Mouse (Mus musculus) liver, embryonic 11.5 days (tissue): ENCODE data around the gene Cd9. TPM values are rescaled to one million over a fixed set of nuclear protein-coding genes. Genes with fewer than 3 reads are reported as not detected.

ENCODE experiments used
- ATAC-seq: fragments of 200-750 bp; cut with Nextera tagmentation; replicated peaks from 2 replicates; pipeline ENCODE4 v1.8.0; 2017; ENCODE audit warnings: moderate number of reproducible peaks, mild to moderate bottlenecking, moderate TSS enrichment, moderate library complexity; ENCODE audit not compliant: low FRiP score
- DNase-seq: peaks from one replicate; pipeline ENCODE4 v3.0.0-alpha.2; 2017; ENCODE audit warnings: low spot score
- H3K27ac ChIP-seq: fragments of 300-500 bp; sonication (generic); 2 replicates; pipeline ENCODE4 v1.5.1; 2014; ENCODE audit warnings: mild to moderate bottlenecking, low read depth, low read length, control low read depth
- H3K27me3 ChIP-seq: fragments of 300-500 bp; sonication (generic); replicated peaks from 2 replicates; pipeline ENCODE4 v1.6.1; 2014; ENCODE audit warnings: low read length, mixed read lengths; ENCODE audit not compliant: control insufficient read depth, insufficient read depth
- H3K36me3 ChIP-seq: fragments of 300-500 bp; sonication (generic); 2 replicates; pipeline ENCODE4 v1.6.1; 2014; ENCODE audit warnings: mild to moderate bottlenecking, low read length, moderate library complexity, mixed read lengths; ENCODE audit not compliant: control insufficient read depth, insufficient read depth
- H3K4me1 ChIP-seq: fragments of 300-500 bp; sonication (generic); replicated peaks from 2 replicates; pipeline ENCODE4 v1.6.1; 2014; ENCODE audit warnings: low read length, mixed read lengths; ENCODE audit not compliant: control insufficient read depth, insufficient read depth
- H3K4me2 ChIP-seq: fragments of 300-500 bp; sonication (generic); 2 replicates; pipeline ENCODE4 v1.6.1; 2014; ENCODE audit warnings: mild to moderate bottlenecking, control low read depth, moderate library complexity
- H3K4me3 ChIP-seq: fragments of 300-500 bp; sonication (generic); 2 replicates; pipeline ENCODE4 v1.5.1; 2014; ENCODE audit warnings: low read depth, low read length, control low read depth
- H3K9ac ChIP-seq: fragments of 300-500 bp; sonication (generic); 2 replicates; pipeline ENCODE4 v1.6.1; 2014; ENCODE audit warnings: low read depth, low read length, control low read depth
- H3K9me3 ChIP-seq: fragments of 300-500 bp; sonication (generic); 2 replicates; pipeline ENCODE4 v1.6.1; 2016; ENCODE audit warnings: low read length, inconsistent platforms, mixed read lengths; ENCODE audit not compliant: control insufficient read depth
- WGBS: fragments of 180-500 bp; shearing (Covaris S2); extraction: QIAGEN DNeasy Blood & Tissue Kit; methylation state at CpG from one replicate; pipeline ENCODE4 v1.1.7; 2014; 5-methylcytosine and 5-hydroxymethylcytosine counted together
- polyA plus RNA-seq: library from polyadenylated mRNA; unstranded; fragments of >200 nt; fragmentation: Nextera tagmentation; extraction: Ambion mirVana; gene quantifications from 2 replicates; pipeline ENCODE4 v1.2.1, GENCODE M21; 2014

Cd9 gene
- polyA plus RNA-seq, 1 experiment from 2014 or later, result 113 TPM

DNA sequence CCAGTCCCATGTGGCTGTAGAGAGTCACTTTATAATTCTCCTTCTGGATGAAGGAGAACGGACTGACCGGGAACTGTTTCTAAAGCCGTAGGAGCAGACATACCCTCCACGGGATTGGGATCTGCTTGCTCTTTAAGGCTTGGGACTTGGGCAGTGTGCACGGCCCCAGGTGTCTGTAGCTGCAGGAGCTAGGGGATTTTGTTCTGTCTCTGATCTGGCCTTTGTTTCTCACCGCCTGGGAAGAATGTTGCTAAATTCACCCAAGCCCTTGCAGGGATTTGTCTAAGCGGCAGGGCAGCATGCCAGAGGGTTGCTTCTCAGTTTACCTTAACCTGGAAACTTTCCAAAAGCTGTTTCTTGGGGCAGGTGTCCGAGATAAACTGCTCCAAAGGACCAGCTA lies 32.8 kb downstream of the Cd9 start:
- no peak for DNase-seq
- ATAC-seq, result no peak
- H3K27ac ChIP-seq, result no peak overlapping the region
- no peaks in the 10 kb centered on the region for H3K9me3 ChIP-seq
- WGBS, result 79% methylated on average over 8 of the region's 8 CpGs
- H3K4me3 ChIP-seq, result no peak overlapping the region
- no peaks in the 10 kb centered on the region for H3K36me3 ChIP-seq
- H3K4me2 ChIP-seq, result no peak overlapping the region
- H3K9ac ChIP-seq, result no peak overlapping the region
- peaks cover 5% of the 10 kb centered on the region; the same call in 1 of the 2 replicates for H3K4me1 ChIP-seq
- no peaks in the 10 kb centered on the region for H3K27me3 ChIP-seq

DNA sequence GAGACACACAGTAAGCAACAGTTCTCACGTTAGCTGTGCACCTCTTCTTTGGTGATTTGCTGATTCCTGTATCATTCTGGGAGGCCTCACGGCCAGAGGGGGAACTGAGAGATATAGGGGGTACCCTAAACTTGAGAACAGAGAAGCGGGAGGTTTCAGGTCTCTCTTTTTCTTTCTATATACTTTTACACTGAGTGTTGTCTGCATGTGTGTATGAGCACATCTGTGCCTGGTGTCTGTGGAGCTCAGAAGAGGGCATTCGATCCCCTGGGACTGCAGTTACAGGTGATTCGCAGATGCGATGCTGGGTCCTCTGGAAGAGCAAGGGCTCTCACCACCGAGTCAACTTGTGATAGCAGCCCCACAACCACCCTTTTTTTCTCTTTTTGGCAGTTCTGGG lies 33.3 kb downstream of the Cd9 start:
- DNase-seq, result no peak
- Histone ChIP-seq H3K9ac (no peak overlapping the region), H3K4me2 (no peak overlapping the region), H3K4me1 (peaks cover 5% of the 10 kb centered on the region; the same call in 1 of the 2 replicates), H3K27ac (no peak overlapping the region), H3K4me3 (no peak overlapping the region), H3K9me3 (no peaks in the 10 kb centered on the region), H3K36me3 (no peaks in the 10 kb centered on the region), H3K27me3 (no peaks in the 10 kb centered on the region)
- WGBS, result 85% methylated on average over 7 of the region's 7 CpGs
- no peak for ATAC-seq

DNA sequence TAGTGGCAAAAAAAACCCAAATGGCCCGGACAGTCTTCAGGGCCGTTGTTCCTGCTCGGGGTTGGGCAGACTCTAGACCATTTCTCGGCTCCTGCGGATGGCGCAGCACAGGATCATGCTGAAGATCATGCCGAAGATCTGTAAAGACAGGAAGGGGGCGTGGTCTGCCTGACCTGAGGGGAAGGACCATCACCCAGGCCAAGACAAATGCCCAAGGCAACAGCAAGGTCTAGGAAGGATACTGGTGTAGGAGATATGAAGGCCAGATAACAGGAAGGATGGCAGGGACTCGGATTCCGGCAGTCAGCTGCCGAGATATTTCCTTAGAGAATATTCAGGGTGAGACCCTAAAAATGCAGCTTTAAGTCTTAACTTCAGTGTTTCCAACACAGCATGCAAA lies 34.0 kb downstream of the Cd9 start:
- Histone ChIP-seq H3K4me1 (peaks cover 5% of the 10 kb centered on the region; the same call in 1 of the 2 replicates), H3K27ac (no peak overlapping the region), H3K9ac (no peak overlapping the region), H3K4me2 (no peak overlapping the region), H3K9me3 (no peaks in the 10 kb centered on the region), H3K36me3 (no peaks in the 10 kb centered on the region), H3K4me3 (no peak overlapping the region), H3K27me3 (no peaks in the 10 kb centered on the region)
- ATAC-seq (no peak), DNase-seq (no peak)
- WGBS, result 65% methylated on average over 11 of the region's 11 CpGs

DNA sequence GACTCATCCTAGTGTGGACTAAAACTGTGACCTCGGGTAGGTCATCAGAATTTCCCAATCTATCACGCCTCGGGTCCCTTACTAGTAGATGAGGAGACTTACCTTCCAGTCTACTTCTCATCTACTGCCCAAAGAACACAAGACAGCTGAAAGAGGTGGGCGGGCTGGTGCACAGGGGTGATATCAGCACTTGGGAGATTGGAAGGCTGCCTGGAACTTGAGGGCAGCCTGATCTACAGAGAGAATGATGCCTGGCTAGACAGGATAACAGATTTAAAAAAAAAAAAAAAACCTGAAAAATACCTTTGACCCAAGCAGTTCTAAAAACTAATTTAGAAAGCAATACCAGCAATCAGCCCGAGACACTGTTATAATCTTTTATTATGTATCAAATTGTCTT lies 34.7 kb downstream of the Cd9 start:
- H3K9ac ChIP-seq, result no peak overlapping the region
- no peaks in the 10 kb centered on the region for H3K27me3 ChIP-seq
- no peak overlapping the region for H3K27ac ChIP-seq
- DNase-seq (no peak), ATAC-seq (peak; percentile 64; the same call in 1 of the 2 replicates)
- no peaks in the 10 kb centered on the region for H3K9me3 ChIP-seq
- 68% methylated on average over 5 of the region's 5 CpGs for WGBS
- no peak overlapping the region for H3K4me3 ChIP-seq
- no peaks in the 10 kb centered on the region for H3K36me3 ChIP-seq
- H3K4me2 ChIP-seq, result no peak overlapping the region
- peaks cover 5% of the 10 kb centered on the region; the same call in 1 of the 2 replicates for H3K4me1 ChIP-seq

DNA sequence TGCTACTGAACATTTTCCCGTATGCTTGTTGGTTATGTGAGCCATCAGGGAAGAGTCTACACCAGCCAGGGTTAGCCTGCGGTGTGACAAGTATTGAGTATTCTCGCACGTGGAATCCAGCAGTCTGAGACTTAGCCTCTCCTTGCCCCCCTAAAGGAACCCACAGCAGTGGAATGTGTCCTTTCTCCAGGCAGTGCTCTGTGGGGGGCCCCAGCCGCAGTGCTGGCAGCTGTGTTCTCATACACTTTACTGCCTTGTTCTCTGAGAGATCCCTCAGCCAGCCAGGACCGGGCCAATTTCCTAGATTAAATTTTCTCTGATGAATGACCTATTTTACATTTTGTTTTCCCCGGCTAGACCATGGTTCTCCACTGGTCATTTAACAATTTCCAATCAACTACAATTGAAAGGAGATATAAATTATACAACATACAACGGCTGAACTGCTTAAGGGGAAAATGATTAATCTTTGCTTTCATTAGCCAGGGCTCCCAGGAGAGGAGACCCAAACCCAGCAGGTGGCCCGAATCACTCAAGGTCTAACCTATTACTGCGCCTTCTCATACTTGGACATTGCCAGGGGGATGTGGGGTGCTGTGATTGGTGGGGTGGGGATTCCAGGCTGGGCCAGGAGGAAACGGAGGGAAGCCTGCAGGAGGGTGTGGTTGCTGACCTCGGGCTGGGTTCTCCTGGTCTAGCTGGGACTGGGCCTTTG lies 38.6 kb downstream of the Cd9 start:
- H3K9me3 ChIP-seq, result no peaks in the 10 kb centered on the region
- H3K4me1 ChIP-seq, result peaks cover 5% of the 10 kb centered on the region; the same call in 1 of the 2 replicates
- no peak overlapping the region for H3K9ac ChIP-seq
- H3K36me3 ChIP-seq, result no peaks in the 10 kb centered on the region
- 64% methylated on average over 12 of the region's 12 CpGs for WGBS
- ATAC-seq, result no peak
- H3K4me2 ChIP-seq, result no peak overlapping the region
- no peak overlapping the region for H3K4me3 ChIP-seq
- no peak for DNase-seq
- H3K27ac ChIP-seq, result no peak overlapping the region
- H3K27me3 ChIP-seq, result no peaks in the 10 kb centered on the region

DNA sequence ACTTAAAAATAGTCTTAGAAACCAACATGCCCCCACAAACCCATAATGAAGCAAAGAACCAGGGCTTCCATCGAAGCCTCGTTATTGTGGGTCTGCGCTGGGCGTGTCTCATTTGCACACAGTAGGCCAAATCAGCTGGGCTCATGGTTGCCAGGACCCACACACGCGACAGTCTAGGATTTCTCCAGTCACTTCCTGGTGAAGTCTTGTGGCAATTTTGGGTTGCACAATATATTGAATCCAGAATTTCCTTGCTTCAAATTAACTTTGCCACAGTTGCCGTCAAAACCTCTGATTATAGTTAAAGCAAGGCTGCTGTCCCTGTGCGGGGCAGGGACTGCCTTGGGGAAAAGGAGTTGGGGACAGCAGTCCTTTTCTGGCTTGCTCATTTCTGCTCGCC lies 39.9 kb downstream of the Cd9 start:
- Histone ChIP-seq H3K27ac (no peak overlapping the region), H3K4me3 (no peak overlapping the region), H3K4me1 (peaks cover 3% of the 10 kb centered on the region; the same call in 1 of the 2 replicates), H3K9ac (no peak overlapping the region), H3K36me3 (no peaks in the 10 kb centered on the region), H3K9me3 (no peaks in the 10 kb centered on the region), H3K4me2 (no peak overlapping the region), H3K27me3 (no peaks in the 10 kb centered on the region)
- no peak for DNase-seq
- WGBS, result 83% methylated on average over 9 of the region's 9 CpGs
- ATAC-seq, result no peak

DNA sequence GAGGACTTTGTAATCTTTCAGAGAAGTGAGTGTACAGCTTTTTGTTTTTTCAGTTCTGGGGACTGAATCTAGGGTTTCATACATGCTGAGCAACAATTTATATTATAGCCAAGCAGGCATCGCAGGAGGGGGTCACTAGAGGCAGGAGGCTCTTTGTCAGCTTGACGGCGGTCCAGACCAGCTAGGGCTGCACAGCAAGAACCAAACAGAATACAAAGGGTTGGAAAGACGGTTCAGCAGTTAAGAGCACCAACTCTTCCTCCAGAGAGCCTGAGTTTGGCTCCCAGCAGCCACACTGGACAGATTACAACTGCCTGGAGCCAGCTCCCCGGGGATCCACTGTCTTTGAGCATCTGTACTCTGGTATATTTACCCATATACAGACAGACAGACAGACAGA lies 40.3 kb downstream of the Cd9 start:
- DNase-seq (no peak), ATAC-seq (no peak)
- Histone ChIP-seq H3K27me3 (no peaks in the 10 kb centered on the region), H3K4me3 (no peak overlapping the region), H3K36me3 (no peaks in the 10 kb centered on the region), H3K4me1 (no peaks in the 10 kb centered on the region), H3K4me2 (no peak overlapping the region), H3K27ac (no peak overlapping the region), H3K9ac (no peak overlapping the region), H3K9me3 (no peaks in the 10 kb centered on the region)
- WGBS, result 76% methylated on average over 5 of the region's 5 CpGs

DNA sequence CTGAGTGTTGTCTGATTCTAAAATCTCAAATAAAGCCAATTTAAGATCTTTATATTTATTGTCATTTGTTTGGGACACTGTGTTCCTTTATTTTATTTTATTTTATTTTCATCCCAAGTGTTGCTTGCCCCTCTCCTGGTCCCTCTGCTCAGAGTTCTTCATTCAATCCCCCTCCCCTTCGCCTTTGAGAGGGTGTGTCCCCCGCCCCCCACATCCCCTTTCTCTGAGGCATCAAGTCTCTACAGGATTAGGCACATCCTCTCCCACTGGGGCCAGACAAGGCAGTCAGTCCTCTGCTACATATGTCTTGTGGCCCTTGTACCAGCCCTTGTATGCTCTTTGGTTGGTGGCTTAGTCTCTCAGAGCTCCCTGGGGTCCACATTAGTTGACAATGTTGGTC lies 46.9 kb downstream of the Cd9 start:
- Histone ChIP-seq H3K9ac (no peak overlapping the region), H3K36me3 (no peaks in the 10 kb centered on the region), H3K27ac (no peak overlapping the region), H3K4me2 (no peak overlapping the region), H3K4me1 (no peaks in the 10 kb centered on the region), H3K4me3 (no peak overlapping the region), H3K27me3 (no peaks in the 10 kb centered on the region), H3K9me3 (no peaks in the 10 kb centered on the region)
- ATAC-seq (no peak), DNase-seq (no peak)
- 48% methylated on average over 2 of the region's 2 CpGs for WGBS

DNA sequence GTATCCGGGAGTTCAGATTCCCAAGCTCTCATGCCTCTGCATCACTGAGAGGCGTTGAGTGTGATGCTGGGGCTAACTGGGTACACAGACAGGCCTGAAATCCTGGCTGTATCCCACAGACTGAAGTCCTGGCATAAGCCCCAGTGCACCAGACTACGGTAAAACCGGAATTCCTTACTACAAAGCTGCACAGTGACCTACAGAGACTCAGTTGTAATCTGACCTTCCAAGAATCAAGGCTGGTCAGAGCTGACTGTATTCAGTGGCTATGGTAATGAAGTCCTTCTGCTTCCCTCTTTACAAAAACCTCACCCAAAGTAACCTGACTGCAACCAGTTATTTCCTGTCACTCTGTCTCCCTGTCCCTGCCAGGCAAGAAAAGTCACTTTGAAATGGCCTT lies 47.4 kb downstream of the Cd9 start:
- no peak for ATAC-seq

More for the DNA sequence above, 47.4 kb downstream of the Cd9 start:
- 62% methylated on average over 4 of the region's 4 CpGs for WGBS
- Histone ChIP-seq H3K36me3 (no peaks in the 10 kb centered on the region), H3K4me2 (no peak overlapping the region), H3K4me1 (no peaks in the 10 kb centered on the region), H3K9me3 (no peaks in the 10 kb centered on the region), H3K9ac (no peak overlapping the region), H3K4me3 (no peak overlapping the region), H3K27me3 (no peaks in the 10 kb centered on the region), H3K27ac (no peak overlapping the region)
- no peak for DNase-seq
